Mouse (Mus musculus) ZHBTc4 (cell line): ENCODE measurements around the gene CT030661.1.
"Not testable (repeated sequence)": the region's sequence is repeated elsewhere in the genome, so short reads cannot be mapped to it uniquely, and the experiment has no call there.

Experiments used
- DNase-seq: peaks from one replicate; pipeline ENCODE4 v3.0.0-alpha.2; 2011; ENCODE audit warnings: low read depth, low spot score

Gene CT030661.1

GRCm38 (mm10) chr17:22314730-22315226 lies at the start of gene CT030661.1:
CT030661.1 (minus strand) TSS chr17:22314837.
- DNase-seq: peak; percentile 95

GRCm38 (mm10) chr17:22363895-22364294 lies 49.3 kb upstream of the CT030661.1 start:
- DNase-seq: peak; percentile 72

- DNase-seq: peak; percentile 72
Observed at GRCm38 (mm10) chr17:22361101-22361781, 46.6 kb upstream of the CT030661.1 start, which contains the start of the genes Zfp944 and Zfp758. Zfp944 (minus strand) TSS chr17:22361400. Zfp758 (plus strand) TSS chr17:22361453.

- peak; percentile 21 for DNase-seq
Observed at GRCm38 (mm10) chr17:22360572-22360971, 45.9 kb upstream of the CT030661.1 start.

- DNase-seq: peak; percentile 73
Observed at GRCm38 (mm10) chr17:22352794-22353193, 38.2 kb upstream of the CT030661.1 start.

DNA sequence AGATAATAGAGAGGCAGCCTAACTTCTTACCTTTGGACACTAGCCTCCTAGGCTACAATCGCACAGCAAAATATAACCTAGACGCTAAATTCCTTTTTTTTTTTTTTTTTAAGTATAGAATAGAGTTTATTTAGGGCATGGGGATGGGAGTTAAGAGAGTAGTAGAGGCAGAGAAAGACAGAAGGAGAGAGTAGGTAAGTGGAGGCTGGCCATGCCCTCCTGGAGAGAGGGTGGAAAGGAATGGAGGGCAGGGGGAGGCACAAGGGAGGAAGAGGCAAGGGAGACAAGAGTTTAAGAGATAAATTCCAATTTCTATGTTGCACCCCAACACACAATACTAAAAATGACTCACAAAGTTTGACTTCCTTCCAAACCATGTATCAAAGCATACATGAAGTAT lies 610 bp upstream of the CT030661.1 start:
- DNase-seq: not testable (repeated sequence)

GRCm38 (mm10) chr17:22314219-22314618 lies 418 bp downstream of the CT030661.1 start:
- DNase-seq: not testable (repeated sequence)
